Mouse (Mus musculus): ENCODE data around the gene Sppl2b. TPM values are rescaled to one million over a fixed set of nuclear protein-coding genes. Genes with fewer than 3 reads are reported as not detected.

Gene Sppl2b
- polyA plus RNA-seq, 1 experiment: 123 TPM

DNA sequence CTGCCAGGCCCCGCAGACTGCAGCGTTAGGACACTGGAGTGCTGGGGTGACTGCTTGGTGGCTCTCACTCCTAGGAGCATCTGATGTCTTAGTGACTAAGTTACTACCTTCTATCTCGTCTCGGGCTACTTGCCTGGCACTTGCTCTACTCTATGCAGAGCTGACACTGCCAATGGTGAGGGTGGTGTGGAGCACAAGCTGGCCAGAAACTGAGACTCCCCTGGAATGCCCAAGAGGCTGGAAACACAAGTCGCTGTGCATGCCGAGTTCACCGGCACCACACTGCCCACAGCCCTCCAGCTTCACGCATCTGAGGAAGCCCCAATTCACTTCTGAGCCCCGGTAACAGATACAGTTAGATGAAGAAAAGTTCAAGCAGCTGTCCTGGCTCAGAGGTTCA, 19.0 kb downstream of the Sppl2b start:
- 80% methylated on average over 9 of the region's 9 CpGs for WGBS

DNA sequence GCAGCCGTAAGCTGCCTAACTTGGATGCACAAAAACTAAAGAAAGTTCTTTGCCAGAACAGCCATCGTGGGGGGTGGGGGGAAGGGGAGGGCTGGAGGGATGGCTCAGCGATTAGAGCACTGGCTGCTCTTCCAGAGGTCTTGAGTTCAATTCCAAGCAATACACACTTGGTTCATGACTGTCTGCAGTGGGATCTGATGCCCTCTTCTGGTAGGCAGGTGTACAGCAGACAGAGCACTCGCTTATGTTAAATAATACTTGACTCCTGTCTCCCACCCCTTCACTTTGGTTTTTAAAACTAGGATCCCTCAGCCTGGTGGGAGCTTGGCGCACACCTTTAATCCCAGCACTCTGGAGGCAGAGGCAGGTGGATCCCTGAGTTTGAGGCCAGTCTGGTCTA, 21.0 kb downstream of the Sppl2b start:
- Histone ChIP-seq H3K27me3 (ENCODE audit: control insufficient read depth, insufficient read depth, low read length) (no peaks in the 10 kb centered on the region), H3K27ac (ENCODE audit: insufficient read depth, low read length) (no peak overlapping the region), H3K4me3 (replicated peaks; ENCODE audit: insufficient read depth, low read depth, low read length) (no peak overlapping the region), H3K4me1 (ENCODE audit: control insufficient read depth, insufficient read depth, low read length) (no peaks in the 10 kb centered on the region)
- TF ChIP-seq POLR2A (IDR thresholded peaks at IDR 0.05; ENCODE audit: borderline replicate concordance, insufficient read depth, low read length): no peak
- peak; percentile 88 for TF ChIP-seq CTCF (IDR thresholded peaks at IDR 0.05; ENCODE audit: borderline replicate concordance, insufficient read depth, low read depth, low read length)
- 20% methylated on average over 5 of the region's 5 CpGs for WGBS
- peak; percentile 69 to 79 for DNase-seq

More for the DNA sequence above, 19.0 kb downstream of the Sppl2b start:
- H3K27ac ChIP-seq (ENCODE audit: insufficient read depth, low read length): no peak overlapping the region
- no peak for DNase-seq
- no peaks in the 10 kb centered on the region for H3K4me1 ChIP-seq (ENCODE audit: control insufficient read depth, insufficient read depth, low read length)
- TF ChIP-seq CTCF (IDR thresholded peaks at IDR 0.05; ENCODE audit: borderline replicate concordance, insufficient read depth, low read depth, low read length): no peak
- no peak for TF ChIP-seq POLR2A (IDR thresholded peaks at IDR 0.05; ENCODE audit: borderline replicate concordance, insufficient read depth, low read length)
- no peaks in the 10 kb centered on the region for H3K27me3 ChIP-seq (ENCODE audit: control insufficient read depth, insufficient read depth, low read length)
- H3K4me3 ChIP-seq (replicated peaks; ENCODE audit: insufficient read depth, low read depth, low read length): no peak overlapping the region

DNA sequence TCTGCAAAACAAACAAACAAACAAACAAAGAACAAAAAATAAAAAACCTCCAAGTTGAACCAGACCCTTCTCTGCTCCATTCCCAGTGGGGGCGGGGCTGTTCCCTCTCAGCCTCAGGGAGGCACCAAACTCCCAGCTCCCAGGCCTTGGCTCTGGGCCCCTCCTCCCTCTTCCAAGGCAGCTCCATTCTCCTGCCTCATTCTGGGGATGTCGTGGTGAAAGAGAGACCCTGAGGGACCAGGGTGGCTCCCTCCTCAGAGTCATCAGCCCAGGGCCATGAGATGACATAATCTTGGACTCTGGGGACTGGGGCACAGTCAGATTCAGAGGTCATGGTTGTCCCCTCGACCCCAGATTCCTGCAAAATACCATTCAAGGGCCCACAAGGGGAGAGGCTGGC, 21.5 kb downstream of the Sppl2b start:
- DNase-seq: no peak
- Histone ChIP-seq H3K4me3 (replicated peaks; ENCODE audit: insufficient read depth, low read depth, low read length) (no peak overlapping the region), H3K27ac (ENCODE audit: insufficient read depth, low read length) (no peak overlapping the region), H3K27me3 (ENCODE audit: control insufficient read depth, insufficient read depth, low read length) (no peaks in the 10 kb centered on the region), H3K4me1 (ENCODE audit: control insufficient read depth, insufficient read depth, low read length) (no peaks in the 10 kb centered on the region)
- WGBS: 23% methylated on average over 3 of the region's 3 CpGs
- TF ChIP-seq POLR2A (IDR thresholded peaks at IDR 0.05; ENCODE audit: borderline replicate concordance, insufficient read depth, low read length) (no peak), CTCF (IDR thresholded peaks at IDR 0.05; ENCODE audit: borderline replicate concordance, insufficient read depth, low read depth, low read length) (no peak)

DNA sequence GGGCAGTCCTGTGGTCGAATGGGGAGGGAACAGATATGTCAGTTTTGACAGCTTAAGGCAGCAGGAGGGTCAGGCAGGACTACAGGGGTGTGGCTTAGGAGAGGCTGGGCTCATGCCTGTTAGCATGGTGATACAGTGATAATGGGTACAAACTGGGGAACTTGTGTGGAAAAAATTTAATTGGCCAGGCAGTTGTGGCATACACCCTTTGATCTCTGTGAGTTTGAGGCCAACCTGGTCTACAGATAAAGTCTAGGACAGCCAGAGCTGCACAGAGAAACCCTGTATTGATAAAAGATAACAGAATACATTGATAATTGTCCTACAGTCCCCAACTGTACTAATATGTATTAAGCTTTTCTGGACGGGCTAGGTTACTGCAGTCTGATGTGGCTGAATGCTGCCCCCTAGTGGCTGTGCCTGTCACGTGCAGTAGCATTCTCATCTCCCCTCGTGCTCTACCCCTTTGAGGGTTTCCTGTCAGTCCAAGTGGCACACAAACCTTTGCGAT, 25.1 kb downstream of the Sppl2b start:
- WGBS: 13% methylated on average over 5 of the region's 5 CpGs
- H3K4me3 ChIP-seq (replicated peaks; ENCODE audit: insufficient read depth, low read depth, low read length): no peak overlapping the region
- DNase-seq: peak; percentile 59 to 73
- H3K4me1 ChIP-seq (ENCODE audit: control insufficient read depth, insufficient read depth, low read length): no peaks in the 10 kb centered on the region
- no peak overlapping the region for H3K27ac ChIP-seq (ENCODE audit: insufficient read depth, low read length)
- peak; percentile 94 for TF ChIP-seq CTCF (IDR thresholded peaks at IDR 0.05; ENCODE audit: borderline replicate concordance, insufficient read depth, low read depth, low read length)
- TF ChIP-seq POLR2A (IDR thresholded peaks at IDR 0.05; ENCODE audit: borderline replicate concordance, insufficient read depth, low read length): no peak
- H3K27me3 ChIP-seq (ENCODE audit: control insufficient read depth, insufficient read depth, low read length): no peaks in the 10 kb centered on the region

- no peaks in the 10 kb centered on the region for H3K4me1 ChIP-seq (ENCODE audit: control insufficient read depth, insufficient read depth, low read length)
- no peak overlapping the region for H3K4me3 ChIP-seq (replicated peaks; ENCODE audit: insufficient read depth, low read depth, low read length)
- H3K27ac ChIP-seq (ENCODE audit: insufficient read depth, low read length): no peak overlapping the region
- DNase-seq: no peak
- WGBS: 60% methylated on average over 2 of the region's 2 CpGs
- H3K27me3 ChIP-seq (ENCODE audit: control insufficient read depth, insufficient read depth, low read length): no peaks in the 10 kb centered on the region
- no peak for TF ChIP-seq CTCF (IDR thresholded peaks at IDR 0.05; ENCODE audit: borderline replicate concordance, insufficient read depth, low read depth, low read length)
- no peak for TF ChIP-seq POLR2A (IDR thresholded peaks at IDR 0.05; ENCODE audit: borderline replicate concordance, insufficient read depth, low read length)
Measured at GRCm38 (mm10) chr10:80880901-80881300, 25.8 kb downstream of the Sppl2b start.

DNA sequence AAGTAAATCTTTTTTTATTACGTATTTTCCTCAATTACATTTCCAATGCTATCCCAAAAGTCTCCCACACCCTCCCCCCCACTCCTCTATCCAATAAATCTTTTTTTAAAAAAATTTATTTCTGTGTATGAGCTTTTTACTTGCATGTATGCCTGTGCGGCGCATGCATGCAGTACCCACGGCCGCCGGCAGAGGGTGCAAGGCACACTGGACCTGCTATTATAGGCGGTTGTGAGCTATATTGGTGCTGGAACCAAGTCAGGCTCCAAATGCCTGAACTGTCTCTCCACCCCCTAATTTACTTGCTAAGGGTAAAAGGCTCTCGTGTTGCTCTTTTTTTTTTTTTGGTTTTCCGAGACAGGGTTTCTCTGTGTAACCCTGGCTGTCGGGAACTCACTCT, 26.2 kb downstream of the Sppl2b start:
- Histone ChIP-seq H3K27ac (ENCODE audit: insufficient read depth, low read length) (no peak overlapping the region), H3K4me3 (replicated peaks; ENCODE audit: insufficient read depth, low read depth, low read length) (no peak overlapping the region), H3K27me3 (ENCODE audit: control insufficient read depth, insufficient read depth, low read length) (no peaks in the 10 kb centered on the region), H3K4me1 (ENCODE audit: control insufficient read depth, insufficient read depth, low read length) (no peaks in the 10 kb centered on the region)
- WGBS: 24% methylated on average over 10 of the region's 10 CpGs
- DNase-seq: peak; percentile 67 to 74
- peak; percentile 77 for TF ChIP-seq CTCF (IDR thresholded peaks at IDR 0.05; ENCODE audit: borderline replicate concordance, insufficient read depth, low read depth, low read length)
- TF ChIP-seq POLR2A (IDR thresholded peaks at IDR 0.05; ENCODE audit: borderline replicate concordance, insufficient read depth, low read length): no peak

GRCm38 (mm10) chr10:80887181-80887580, 32.1 kb downstream of the Sppl2b start:
- no peaks in the 10 kb centered on the region for H3K27me3 ChIP-seq (ENCODE audit: control insufficient read depth, insufficient read depth, low read length)
- WGBS: 3% methylated on average over 11 of the region's 11 CpGs
- H3K4me1 ChIP-seq (ENCODE audit: control insufficient read depth, insufficient read depth, low read length): peaks cover 6% of the 10 kb centered on the region
- DNase-seq: peak; percentile 84 to 88
- no peak overlapping the region for H3K4me3 ChIP-seq (replicated peaks; ENCODE audit: insufficient read depth, low read depth, low read length)
- no peak for TF ChIP-seq CTCF (IDR thresholded peaks at IDR 0.05; ENCODE audit: borderline replicate concordance, insufficient read depth, low read depth, low read length)
- TF ChIP-seq POLR2A (IDR thresholded peaks at IDR 0.05; ENCODE audit: borderline replicate concordance, insufficient read depth, low read length): no peak
- no peak overlapping the region for H3K27ac ChIP-seq (ENCODE audit: insufficient read depth, low read length)

DNA sequence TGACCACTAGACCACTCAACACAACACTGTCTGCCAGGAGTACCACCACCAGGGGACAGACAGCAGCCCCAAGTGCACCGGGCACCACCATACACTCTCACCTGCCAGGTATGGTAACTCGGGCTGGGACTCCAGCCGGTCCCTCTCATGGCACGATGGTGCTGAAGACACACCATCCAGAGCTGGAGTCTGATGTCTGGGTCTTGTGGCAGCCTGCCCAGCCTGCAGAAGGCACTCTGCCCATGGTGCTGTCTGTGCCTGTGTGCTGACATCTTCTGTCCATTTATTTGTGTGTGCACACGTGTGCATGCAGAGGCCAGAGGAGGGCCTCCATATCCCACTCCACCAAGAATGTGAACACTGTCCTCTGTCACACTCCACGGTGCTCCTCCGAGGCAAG, 40.0 kb downstream of the Sppl2b start:
- Histone ChIP-seq H3K27ac (ENCODE audit: insufficient read depth, low read length) (no peak overlapping the region), H3K27me3 (ENCODE audit: control insufficient read depth, insufficient read depth, low read length) (no peaks in the 10 kb centered on the region), H3K4me3 (replicated peaks; ENCODE audit: insufficient read depth, low read depth, low read length) (no peak overlapping the region), H3K4me1 (ENCODE audit: control insufficient read depth, insufficient read depth, low read length) (peaks cover 16% of the 10 kb centered on the region)
- DNase-seq: no peak
- TF ChIP-seq POLR2A (IDR thresholded peaks at IDR 0.05; ENCODE audit: borderline replicate concordance, insufficient read depth, low read length) (no peak), CTCF (IDR thresholded peaks at IDR 0.05; ENCODE audit: borderline replicate concordance, insufficient read depth, low read depth, low read length) (no peak)
- WGBS: 49% methylated on average over 7 of the region's 7 CpGs

Data from cerebellum, adult 2 months (tissue).